Mouse (Mus musculus) hindbrain, embryonic 12.5 days (tissue): Measurements from ENCODE around the gene Pdia6. TPM values are rescaled to one million over a fixed set of nuclear protein-coding genes. Genes with fewer than 3 reads are reported as not detected.
A peak's percentile ranks its signal among the peaks of the same experiment; 100 is the strongest.

Experiments used
- ATAC-seq: fragments of 200-750 bp; cut with Nextera tagmentation; 2 replicates; pipeline ENCODE4 v1.8.0; 2017; ENCODE audit warnings: moderate TSS enrichment; ENCODE audit not compliant: low FRiP score
- H3K27ac ChIP-seq: fragments of 300-500 bp; sonication (generic); 2 replicates; pipeline ENCODE4 v1.5.1; 2016; ENCODE audit warnings: mild to moderate bottlenecking
- H3K27me3 ChIP-seq: fragments of 300-500 bp; sonication (generic); 2 replicates; pipeline ENCODE4 v1.6.1; 2016; ENCODE audit warnings: mild to moderate bottlenecking
- H3K36me3 ChIP-seq: fragments of 300-500 bp; sonication (generic); 2 replicates; pipeline ENCODE4 v1.6.1; 2016; ENCODE audit warnings: mild to moderate bottlenecking
- H3K4me1 ChIP-seq: fragments of 300-500 bp; sonication (generic); 2 replicates; pipeline ENCODE4 v1.6.1; 2016
- H3K4me2 ChIP-seq: fragments of 300-500 bp; sonication (generic); replicated peaks from 2 replicates; pipeline ENCODE4 v1.6.1; 2016; ENCODE audit warnings: mild to moderate bottlenecking
- H3K4me3 ChIP-seq: fragments of 300-500 bp; sonication (generic); 2 replicates; pipeline ENCODE4 v1.5.1; 2016; ENCODE audit warnings: mild to moderate bottlenecking
- H3K9ac ChIP-seq: fragments of 300-500 bp; sonication (generic); 2 replicates; pipeline ENCODE4 v1.6.1; 2016; ENCODE audit warnings: mild to moderate bottlenecking, moderate library complexity
- H3K9me3 ChIP-seq: fragments of 300-500 bp; sonication (generic); replicated peaks from 2 replicates; pipeline ENCODE4 v1.6.1; 2016; ENCODE audit warnings: mild to moderate bottlenecking
- WGBS: fragments of 180-500 bp; shearing (Covaris S2); methylation state at CpG from one replicate; pipeline ENCODE4 v1.1.7; 2016; 5-methylcytosine and 5-hydroxymethylcytosine counted together
- polyA plus RNA-seq: library from polyadenylated mRNA; unstranded; fragments of >200 nt; fragmentation: Nextera tagmentation; extraction: Ambion mirVana; gene quantifications from 2 replicates; pipeline ENCODE4 v1.2.1, GENCODE M21; 2016

The Pdia6 gene
- 506 and 515 TPM in 2 replicates for polyA plus RNA-seq

DNA sequence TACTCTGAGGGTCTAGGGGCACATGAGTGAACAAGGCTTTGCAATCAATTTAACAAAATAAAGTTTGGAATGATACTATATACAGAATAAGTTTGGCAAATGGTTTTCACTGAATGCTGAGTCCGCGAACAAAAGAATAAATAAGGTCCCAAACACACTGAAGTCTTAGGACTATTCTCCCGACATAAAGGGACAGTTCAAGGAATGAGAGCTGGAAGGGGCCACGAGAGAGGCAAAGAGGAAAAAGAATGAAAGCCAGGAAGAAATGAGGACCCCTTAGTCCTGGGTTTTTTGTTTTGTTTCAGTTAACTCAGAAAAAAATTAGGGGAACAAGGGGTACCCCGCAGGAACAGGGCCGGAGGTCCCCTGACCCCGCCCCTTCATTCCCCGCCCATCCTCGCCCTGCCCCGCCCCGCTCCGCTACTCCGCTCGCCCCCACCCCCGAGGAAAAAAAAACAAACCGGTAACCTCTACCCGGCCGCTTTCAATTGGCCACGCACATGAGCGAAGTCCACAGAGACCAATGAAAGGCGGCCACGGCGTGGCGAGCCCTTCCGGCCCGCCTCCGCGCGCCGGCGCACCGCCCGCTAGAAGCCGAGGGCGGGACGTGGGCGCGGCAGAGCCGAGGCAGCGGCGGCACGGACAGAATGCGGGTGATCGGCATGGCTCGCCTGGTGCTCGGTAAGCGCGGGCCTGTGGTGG is at the start of gene Pdia6:
Pdia6 (plus strand) TSS at position 575 of the 702 bp plus-strand sequence.
- Histone ChIP-seq H3K27ac (peak within 1 kb of the TSS; percentile 85), H3K4me3 (peak within 1 kb of the TSS; percentile 71), H3K9me3 (no peaks in the 10 kb centered on the region), H3K27me3 (no peaks in the 10 kb centered on the region), H3K4me2 (peak within 1 kb of the TSS; percentile 78), H3K9ac (peak within 1 kb of the TSS; percentile 86), H3K4me1 (peaks cover 25% of the 10 kb centered on the region), H3K36me3 (peaks cover 21% of the 10 kb centered on the region)
- WGBS, result 2% methylated on average over 43 of the region's 48 CpGs
- peak; percentile 98 for ATAC-seq

DNA sequence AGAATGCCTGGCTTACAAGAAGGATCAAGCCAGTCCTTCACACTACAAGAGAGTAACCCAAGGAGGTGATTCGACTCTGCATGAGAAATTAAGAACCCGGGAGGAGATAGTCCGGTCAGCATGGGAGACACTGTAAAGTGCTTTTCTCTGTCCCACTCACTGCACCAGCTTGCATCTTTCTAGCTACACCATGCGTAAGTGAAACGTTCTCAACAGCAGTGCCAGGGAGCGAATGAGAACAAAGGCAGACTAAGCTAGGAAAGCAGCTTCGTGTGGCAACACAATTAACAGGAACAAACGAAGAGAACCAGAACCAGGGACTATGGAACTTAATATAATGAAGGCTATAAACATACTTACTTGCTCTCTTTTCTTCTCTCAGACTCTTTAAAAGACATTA is 48.0 kb upstream of the Pdia6 start:
- no peak overlapping the region for H3K27ac ChIP-seq
- no peak overlapping the region for H3K4me2 ChIP-seq
- H3K27me3 ChIP-seq, result no peaks in the 10 kb centered on the region
- no peak for ATAC-seq
- H3K36me3 ChIP-seq, result no peaks in the 10 kb centered on the region
- no peaks in the 10 kb centered on the region for H3K4me1 ChIP-seq
- H3K9ac ChIP-seq, result no peak overlapping the region
- H3K4me3 ChIP-seq, result no peak overlapping the region
- WGBS, result 66% methylated on average over 8 of the region's 8 CpGs
- no peaks in the 10 kb centered on the region for H3K9me3 ChIP-seq

DNA sequence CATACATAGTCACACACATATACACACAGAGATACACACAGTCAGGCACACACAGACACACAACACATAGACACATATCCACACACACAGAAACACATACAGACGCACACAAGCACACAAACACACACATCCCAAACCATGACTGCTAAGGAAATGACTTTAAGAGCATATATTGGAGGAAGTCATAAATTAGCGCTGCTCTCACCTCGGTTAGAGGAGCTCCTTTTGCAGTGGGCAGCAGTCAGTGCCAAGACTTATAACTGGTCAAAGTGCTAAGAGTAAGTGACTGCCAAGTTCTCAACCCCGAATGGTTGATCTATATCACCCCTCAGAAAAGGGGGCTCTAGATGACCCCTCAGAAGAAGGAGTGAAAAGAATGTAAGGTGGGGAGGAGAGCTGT is 47.2 kb upstream of the Pdia6 start:
- 83% methylated on average over 4 of the region's 4 CpGs for WGBS

DNA sequence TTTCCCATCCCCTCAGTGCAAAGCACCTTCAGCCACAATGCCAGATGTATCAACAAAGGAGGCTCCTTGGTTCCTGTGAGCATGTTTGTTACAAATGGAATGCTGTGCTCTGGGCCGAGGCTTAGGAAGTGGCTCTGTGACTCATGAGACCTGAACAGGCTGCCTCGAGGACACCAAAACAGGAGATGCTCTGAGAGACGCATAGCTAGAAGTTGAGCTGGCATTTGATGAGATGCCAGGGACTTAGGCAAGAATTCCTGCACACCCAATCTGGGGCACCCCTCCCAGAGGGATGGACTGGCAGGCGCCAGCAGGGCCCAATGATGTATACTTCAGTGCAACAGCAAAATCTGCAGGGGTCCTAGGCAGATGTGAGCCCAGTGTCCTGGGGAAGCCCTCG is 45.7 kb upstream of the Pdia6 start:
- Histone ChIP-seq H3K36me3 (no peaks in the 10 kb centered on the region), H3K4me2 (no peak overlapping the region), H3K27ac (no peak overlapping the region), H3K9ac (no peak overlapping the region), H3K4me1 (no peaks in the 10 kb centered on the region), H3K4me3 (no peak overlapping the region), H3K27me3 (no peaks in the 10 kb centered on the region), H3K9me3 (no peaks in the 10 kb centered on the region)
- 76% methylated on average over 5 of the region's 5 CpGs for WGBS
- ATAC-seq, result no peak

More for the DNA sequence above, 47.2 kb upstream of the Pdia6 start:
- ATAC-seq, result no peak
- no peak overlapping the region for H3K27ac ChIP-seq
- no peaks in the 10 kb centered on the region for H3K9me3 ChIP-seq
- H3K4me3 ChIP-seq, result no peak overlapping the region
- no peak overlapping the region for H3K4me2 ChIP-seq
- no peaks in the 10 kb centered on the region for H3K36me3 ChIP-seq
- no peak overlapping the region for H3K9ac ChIP-seq
- H3K4me1 ChIP-seq, result no peaks in the 10 kb centered on the region
- H3K27me3 ChIP-seq, result no peaks in the 10 kb centered on the region

DNA sequence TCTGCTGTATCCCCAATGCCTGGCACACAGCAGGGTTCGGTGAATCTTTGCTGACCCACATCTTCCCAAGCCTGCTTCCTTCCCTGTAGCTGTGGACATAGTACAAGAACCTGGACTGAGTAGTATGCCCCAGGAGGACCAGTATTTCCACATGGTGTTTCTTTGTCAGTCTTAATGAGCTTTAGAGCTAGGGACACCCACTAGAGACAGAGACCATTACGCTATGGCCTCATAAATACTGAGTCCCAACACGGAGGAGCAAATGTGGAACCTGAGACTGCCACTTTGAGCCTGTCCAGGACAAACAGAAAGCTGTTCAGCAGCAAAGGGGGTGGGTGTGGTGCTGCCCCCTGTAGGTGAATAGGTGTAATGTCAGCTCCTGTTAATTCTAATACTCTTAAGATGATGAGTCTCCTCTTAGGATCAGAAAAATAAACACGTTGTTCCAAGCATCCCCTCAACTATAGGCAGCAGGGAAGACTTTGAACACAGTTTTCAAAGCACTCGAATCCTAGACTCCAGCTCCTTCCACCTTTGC is 44.4 kb upstream of the Pdia6 start:
- WGBS, result 51% methylated on average over 5 of the region's 5 CpGs
- H3K9me3 ChIP-seq, result no peaks in the 10 kb centered on the region
- no peak for ATAC-seq
- H3K27ac ChIP-seq, result no peak overlapping the region
- H3K4me3 ChIP-seq, result no peak overlapping the region
- H3K4me2 ChIP-seq, result no peak overlapping the region
- no peaks in the 10 kb centered on the region for H3K4me1 ChIP-seq
- H3K27me3 ChIP-seq, result no peaks in the 10 kb centered on the region
- H3K9ac ChIP-seq, result no peak overlapping the region
- no peaks in the 10 kb centered on the region for H3K36me3 ChIP-seq

DNA sequence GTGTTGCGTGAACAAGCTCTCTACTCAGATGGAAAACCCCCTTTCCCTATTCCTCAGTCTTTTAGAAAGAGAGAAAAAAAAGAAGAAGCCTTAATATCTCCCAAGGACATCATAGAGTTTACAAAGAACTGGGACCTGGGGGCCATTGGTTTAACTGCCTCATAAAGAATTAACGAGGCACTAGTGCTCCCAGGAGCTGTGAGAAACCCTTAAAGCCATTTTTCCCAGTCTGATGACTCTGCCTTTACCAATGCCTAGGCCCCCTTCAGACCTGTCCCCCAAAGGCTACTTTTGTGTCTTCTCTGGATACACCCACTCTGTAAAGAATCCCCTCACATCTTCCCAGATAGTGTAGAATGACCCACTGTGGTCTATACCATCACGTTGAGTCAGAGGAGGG is 43.3 kb upstream of the Pdia6 start:
- H3K4me3 ChIP-seq, result no peak overlapping the region
- H3K4me1 ChIP-seq, result peaks cover 3% of the 10 kb centered on the region; the same call in 1 of the 2 replicates
- H3K4me2 ChIP-seq, result no peak overlapping the region
- no peak overlapping the region for H3K27ac ChIP-seq
- H3K9ac ChIP-seq, result no peak overlapping the region
- no peaks in the 10 kb centered on the region for H3K36me3 ChIP-seq
- WGBS, result 82% methylated on average over 3 of the region's 3 CpGs
- no peaks in the 10 kb centered on the region for H3K9me3 ChIP-seq
- ATAC-seq, result no peak
- H3K27me3 ChIP-seq, result no peaks in the 10 kb centered on the region

DNA sequence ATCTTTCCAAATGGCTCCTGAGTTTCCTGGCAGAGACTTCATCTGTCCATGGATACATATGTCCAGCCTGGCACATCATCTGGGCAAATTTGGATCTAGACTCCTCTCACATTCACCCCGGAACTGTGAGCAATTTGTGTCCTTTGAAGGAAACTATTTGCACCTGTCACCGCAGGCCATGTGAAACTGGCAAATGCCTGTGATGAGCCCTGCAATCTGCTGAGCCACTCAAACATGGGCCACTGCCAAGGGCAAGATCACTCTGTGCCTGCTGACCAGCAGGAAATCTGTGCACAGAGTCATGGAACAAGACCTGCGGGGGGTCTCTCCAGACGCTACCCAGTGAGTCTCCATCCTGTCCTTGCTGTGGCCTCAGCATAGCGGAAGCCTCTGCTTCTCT is 41.3 kb upstream of the Pdia6 start:
- no peak for ATAC-seq
- no peak overlapping the region for H3K4me2 ChIP-seq
- H3K9ac ChIP-seq, result no peak overlapping the region
- no peaks in the 10 kb centered on the region for H3K27me3 ChIP-seq
- 82% methylated on average over 5 of the region's 5 CpGs for WGBS
- peaks cover 3% of the 10 kb centered on the region; the same call in 1 of the 2 replicates for H3K4me1 ChIP-seq
- no peak overlapping the region for H3K4me3 ChIP-seq
- no peak overlapping the region for H3K27ac ChIP-seq
- H3K9me3 ChIP-seq, result no peaks in the 10 kb centered on the region
- no peaks in the 10 kb centered on the region for H3K36me3 ChIP-seq

DNA sequence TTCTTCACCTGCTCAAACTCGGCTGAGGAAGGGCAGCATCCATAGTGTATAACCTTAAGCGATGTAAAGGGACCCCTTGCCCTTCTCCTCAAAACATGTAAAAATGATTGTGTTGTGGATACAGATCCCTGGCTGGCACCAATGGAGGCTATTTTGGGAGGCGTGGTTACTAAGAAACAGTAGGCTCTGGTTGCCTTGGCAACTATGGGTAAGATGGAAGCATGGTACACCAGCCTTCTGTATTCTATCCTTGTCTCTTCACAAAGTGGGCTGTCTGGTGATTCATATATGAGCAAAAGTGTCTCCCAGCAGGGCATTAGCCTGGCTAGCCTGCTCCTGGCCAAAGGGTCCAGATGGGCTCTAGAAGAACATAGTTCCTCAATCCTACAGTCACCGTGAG is 38.4 kb upstream of the Pdia6 start:
- H3K4me2 ChIP-seq, result no peak overlapping the region
- H3K27me3 ChIP-seq, result no peaks in the 10 kb centered on the region
- no peaks in the 10 kb centered on the region for H3K9me3 ChIP-seq
- H3K36me3 ChIP-seq, result no peaks in the 10 kb centered on the region
- H3K27ac ChIP-seq, result no peak overlapping the region
- ATAC-seq, result no peak
- no peak overlapping the region for H3K9ac ChIP-seq
- no peak overlapping the region for H3K4me3 ChIP-seq
- WGBS, result 66% methylated on average over 4 of the region's 4 CpGs
- H3K4me1 ChIP-seq, result peaks cover 3% of the 10 kb centered on the region; the same call in 1 of the 2 replicates

DNA sequence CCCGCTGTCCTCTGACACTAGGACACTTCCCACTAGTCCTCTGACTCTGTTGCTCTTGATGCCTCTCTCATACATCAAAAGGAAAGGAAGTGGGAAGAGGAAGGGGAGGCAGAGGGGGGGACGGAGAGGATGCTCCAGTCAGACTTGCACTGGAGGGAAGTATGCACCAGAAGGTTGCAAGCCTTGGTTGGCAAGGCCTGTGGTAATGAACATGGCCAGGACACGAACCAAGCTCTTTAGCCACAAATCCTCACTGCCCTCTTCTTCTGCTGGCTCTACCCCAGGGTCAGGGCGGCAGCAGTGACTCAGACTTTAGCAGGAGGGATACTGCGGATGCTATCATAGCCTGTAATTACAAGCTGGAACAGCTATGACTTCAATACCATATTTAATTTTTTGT is 35.8 kb upstream of the Pdia6 start:
- no peak overlapping the region for H3K4me2 ChIP-seq
- 75% methylated on average over 5 of the region's 5 CpGs for WGBS
- no peak overlapping the region for H3K4me3 ChIP-seq
- peaks cover 5% of the 10 kb centered on the region for H3K4me1 ChIP-seq
- H3K36me3 ChIP-seq, result no peaks in the 10 kb centered on the region
- H3K9ac ChIP-seq, result no peak overlapping the region
- no peaks in the 10 kb centered on the region for H3K27me3 ChIP-seq
- no peak overlapping the region for H3K27ac ChIP-seq
- ATAC-seq, result no peak
- no peaks in the 10 kb centered on the region for H3K9me3 ChIP-seq

DNA sequence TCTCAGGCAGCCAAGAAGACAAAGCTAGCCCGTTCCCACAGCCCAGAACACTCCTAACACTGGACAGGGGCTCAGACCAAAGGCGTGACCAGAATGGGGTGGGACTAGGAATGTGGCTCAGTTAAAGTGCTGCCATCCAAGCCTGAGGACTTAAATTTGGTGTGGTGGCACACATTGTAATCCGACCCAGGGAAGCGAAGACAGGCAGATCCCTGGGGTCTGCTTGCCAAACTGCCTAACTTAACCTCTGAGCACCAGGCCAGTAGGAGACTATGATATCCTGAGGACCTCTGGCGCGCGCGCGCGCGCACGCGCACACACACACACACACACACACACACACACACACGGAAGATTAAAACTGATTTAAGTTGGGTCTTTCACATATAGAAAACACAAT is 34.8 kb upstream of the Pdia6 start:
- 85% methylated on average over 14 of the region's 14 CpGs for WGBS

DNA sequence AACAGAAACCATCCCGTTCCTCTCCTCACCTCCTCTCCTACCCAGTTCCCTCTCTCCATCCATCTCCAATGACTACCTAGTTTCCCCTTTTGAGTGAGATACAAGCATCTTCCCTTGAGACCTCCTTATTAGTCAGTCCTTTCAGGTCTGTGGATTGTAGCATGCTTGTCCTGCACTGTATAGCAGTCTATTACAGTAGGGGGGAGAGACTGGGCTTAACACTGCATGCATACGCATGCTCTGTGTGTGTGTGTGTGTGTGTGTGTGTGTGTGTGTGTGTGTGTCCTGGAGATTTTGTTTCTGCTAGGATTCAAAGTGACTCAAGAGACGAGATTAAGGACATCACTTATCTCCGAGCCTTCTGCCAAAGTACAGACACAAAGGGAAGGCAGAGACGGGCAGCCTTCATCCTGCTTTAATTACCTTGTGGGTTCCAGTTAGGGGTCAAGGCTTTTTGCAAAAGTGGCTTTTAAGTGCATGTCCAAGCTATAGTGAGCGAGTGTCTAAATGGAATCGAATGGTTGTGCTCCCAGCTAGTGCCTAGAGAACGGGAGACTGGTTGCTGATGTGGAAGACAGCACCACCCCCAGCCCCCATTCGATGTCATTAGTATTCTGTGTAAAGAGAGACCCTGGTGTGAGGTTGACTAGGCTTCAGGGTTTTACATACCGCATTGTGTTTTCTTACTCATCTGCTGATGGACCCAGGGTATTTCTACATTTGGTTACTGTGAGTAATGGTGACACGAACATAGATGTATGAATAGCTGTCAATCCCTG is 30.6 kb upstream of the Pdia6 start:
- H3K36me3 ChIP-seq, result no peaks in the 10 kb centered on the region
- peaks cover 16% of the 10 kb centered on the region for H3K4me1 ChIP-seq
- no peaks in the 10 kb centered on the region for H3K27me3 ChIP-seq
- H3K4me3 ChIP-seq, result no peak overlapping the region
- no peak overlapping the region for H3K27ac ChIP-seq
- H3K9me3 ChIP-seq, result no peaks in the 10 kb centered on the region
- no peak overlapping the region for H3K9ac ChIP-seq
- ATAC-seq, result no peak
- 53% methylated on average over 11 of the region's 11 CpGs for WGBS
- H3K4me2 ChIP-seq, result no peak overlapping the region

More for the DNA sequence above, 34.8 kb upstream of the Pdia6 start:
- Histone ChIP-seq H3K4me1 (peaks cover 14% of the 10 kb centered on the region), H3K4me2 (no peak overlapping the region), H3K9me3 (no peaks in the 10 kb centered on the region), H3K27me3 (no peaks in the 10 kb centered on the region), H3K36me3 (no peaks in the 10 kb centered on the region), H3K4me3 (no peak overlapping the region), H3K9ac (no peak overlapping the region), H3K27ac (no peak overlapping the region)
- ATAC-seq, result no peak

DNA sequence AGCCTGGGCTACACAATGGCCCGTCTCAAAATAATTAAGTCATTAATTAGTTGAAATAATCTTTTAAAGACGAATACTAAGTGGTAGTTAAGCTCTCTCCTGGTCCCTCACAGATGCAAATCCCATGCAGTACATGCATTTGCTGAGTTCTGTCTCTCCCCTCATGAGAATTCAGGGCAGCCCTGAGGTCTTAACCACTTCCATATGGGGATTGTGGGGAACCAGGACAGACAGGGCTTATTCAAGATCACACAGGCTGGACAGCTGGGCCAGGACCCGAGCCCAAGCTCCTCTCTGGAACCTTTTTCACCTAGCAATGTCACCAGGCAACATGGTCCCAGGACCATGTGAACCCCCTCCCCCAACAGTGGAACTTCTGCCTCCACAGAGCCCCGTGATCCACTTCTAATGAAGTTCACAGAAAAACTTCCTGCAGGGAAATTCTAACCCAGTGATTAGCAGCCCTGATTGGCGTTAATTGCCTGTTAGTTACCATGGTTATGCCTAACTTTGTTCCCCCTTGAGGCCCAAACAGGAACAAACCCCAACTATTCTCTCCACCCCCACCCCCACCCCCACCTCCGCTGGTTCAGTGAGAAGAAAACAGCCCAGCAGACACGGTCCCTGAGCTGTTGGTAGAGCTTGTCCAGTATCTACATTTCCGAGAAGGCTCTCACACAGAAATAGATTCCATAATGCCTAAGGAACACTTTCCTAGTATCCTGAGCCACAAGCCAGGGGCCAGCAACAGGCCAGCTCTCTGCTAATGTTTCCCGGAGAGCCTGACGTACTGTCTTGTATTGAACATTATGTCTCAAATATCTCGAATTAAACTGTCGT is 27.5 kb upstream of the Pdia6 start:
- H3K9me3 ChIP-seq, result no peaks in the 10 kb centered on the region
- no peaks in the 10 kb centered on the region for H3K36me3 ChIP-seq
- WGBS, result 61% methylated on average over 12 of the region's 12 CpGs
- no peaks in the 10 kb centered on the region for H3K27me3 ChIP-seq
- H3K4me3 ChIP-seq, result no peak overlapping the region
- no peak overlapping the region for H3K4me2 ChIP-seq
- ATAC-seq, result peak; percentile 35
- no peak overlapping the region for H3K9ac ChIP-seq
- H3K27ac ChIP-seq, result no peak overlapping the region
- H3K4me1 ChIP-seq, result peaks cover 16% of the 10 kb centered on the region
